Mouse (Mus musculus): ENCODE results near the gene Ankrd13a.
"Not testable (repeated sequence)": the region's sequence is repeated elsewhere in the genome, so short reads cannot be mapped to it uniquely, and the experiment has no call there.

The Ankrd13a gene

DNA sequence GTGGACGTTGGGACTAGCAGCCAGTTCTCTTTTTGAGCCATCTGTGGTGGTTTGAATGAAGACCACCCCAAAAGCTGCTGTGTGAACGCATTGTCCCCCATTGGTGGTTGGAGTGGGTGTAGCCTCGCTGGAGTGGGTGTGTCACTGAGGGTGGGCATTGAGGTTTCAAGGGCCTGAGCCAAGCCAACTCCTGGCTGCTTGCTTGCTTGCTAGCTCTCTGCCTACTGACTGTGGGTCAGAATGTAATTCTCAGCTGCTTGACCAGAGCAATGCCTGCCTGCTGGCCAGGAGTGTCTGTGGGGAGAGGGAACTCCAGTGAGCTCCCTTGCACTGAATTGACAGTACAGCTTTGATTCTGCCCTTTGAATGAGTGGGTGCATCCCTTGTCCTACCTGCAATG lies 55.3 kb downstream of the Ankrd13a start:
- no peak for DNase-seq (ENCODE audit: low read depth, low spot score)

DNA sequence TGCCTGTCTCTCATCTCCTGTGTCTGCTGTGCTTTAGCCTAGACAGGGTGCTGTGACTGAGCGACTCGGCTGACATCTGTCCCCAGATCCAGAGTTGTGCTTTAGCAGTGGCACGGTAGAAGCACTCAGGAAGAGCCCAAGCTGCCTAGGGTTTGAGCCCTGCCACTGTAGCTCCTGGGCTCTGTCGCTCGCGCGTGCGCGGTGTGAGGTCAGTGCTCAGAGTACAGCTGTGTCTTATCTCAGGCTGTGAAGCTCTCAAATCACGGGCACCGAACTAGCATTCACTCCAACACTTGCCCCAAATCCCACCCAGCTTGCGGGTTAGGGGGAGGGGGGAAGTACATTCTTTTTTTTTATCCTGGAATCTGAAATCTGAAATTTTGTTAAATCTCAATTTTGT lies 62.4 kb downstream of the Ankrd13a start:
- DNase-seq (ENCODE audit: low read depth, low spot score): no peak

DNA sequence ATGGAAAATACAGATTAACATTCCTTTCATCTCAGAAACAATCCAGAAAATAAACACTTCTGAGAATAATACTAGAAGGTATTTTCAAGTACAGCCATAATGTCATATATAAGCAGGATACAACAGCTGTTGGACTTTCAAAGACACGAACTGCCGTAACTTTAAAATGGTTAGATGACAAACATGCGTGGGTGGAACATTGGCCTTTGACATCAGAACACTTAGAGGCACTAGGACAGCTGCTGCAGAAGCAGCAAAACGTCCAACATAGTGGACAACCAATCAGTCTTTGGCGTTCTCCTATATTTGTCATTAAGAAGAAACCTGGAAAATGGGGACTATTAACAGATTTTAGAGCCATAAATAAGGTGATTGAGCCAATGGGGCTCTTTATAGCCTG lies 66.0 kb downstream of the Ankrd13a start:
- not testable (repeated sequence) for DNase-seq (ENCODE audit: low read depth, low spot score)

DNA sequence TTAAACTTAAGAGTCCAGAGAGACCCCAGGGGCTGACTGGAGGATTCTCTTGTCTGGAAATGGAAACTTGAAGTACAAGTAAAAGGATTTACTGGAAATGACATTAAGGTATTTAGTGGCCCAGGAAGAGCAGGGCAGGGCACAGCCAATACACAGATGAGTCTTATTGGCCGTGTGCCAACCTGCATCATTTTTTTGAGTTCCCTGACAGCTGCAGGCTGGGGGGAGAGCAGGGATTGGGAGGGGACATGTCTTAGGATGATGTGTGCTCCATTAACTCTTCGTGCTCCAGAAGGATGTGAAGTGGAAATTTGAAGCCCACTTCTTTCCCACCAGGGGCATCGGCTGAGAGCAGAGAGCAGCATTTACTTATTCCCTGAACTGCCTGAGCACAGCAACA lies 67.7 kb downstream of the Ankrd13a start:
- not testable (repeated sequence) for DNase-seq (ENCODE audit: low read depth, low spot score)

DNA sequence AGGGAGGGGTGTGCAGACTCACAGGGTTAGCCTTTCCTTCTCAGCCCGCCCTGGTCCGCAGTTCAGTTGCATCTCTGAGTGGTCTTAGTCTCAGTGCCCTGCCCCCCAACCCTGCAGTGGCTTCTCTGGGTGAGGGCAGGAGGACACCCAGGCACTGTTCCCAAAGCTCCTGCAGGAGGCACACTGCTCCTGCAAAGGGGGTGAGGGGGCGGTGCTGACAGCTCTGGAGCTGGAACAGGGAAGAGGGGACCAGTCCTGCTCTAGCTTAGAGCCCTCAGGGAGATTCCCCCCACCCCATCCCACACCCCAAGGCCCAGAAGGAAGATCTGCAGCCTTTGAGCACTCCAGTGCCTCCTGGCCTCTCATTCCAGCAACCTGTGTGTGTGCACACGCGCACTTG lies 68.2 kb downstream of the Ankrd13a start:
- DNase-seq (ENCODE audit: low read depth, low spot score): no peak

DNA sequence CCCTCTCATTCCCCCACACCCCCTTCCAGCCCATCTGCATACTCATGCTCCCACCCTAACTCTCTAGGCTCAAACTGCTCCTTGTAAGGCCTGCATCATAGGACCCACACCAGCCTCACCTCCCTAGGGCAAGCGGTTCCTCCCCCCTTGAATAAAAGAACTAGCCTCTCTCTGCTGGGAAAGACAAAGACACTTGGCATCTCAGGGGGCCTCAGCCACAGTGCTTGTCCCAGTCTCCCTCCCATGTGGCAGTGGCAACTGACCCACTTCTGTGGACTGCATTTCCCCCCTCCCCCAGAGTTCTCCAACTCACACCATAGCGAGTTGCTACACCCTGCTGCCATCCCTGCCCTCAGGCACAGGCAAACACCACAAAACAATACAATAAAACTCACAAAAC lies 69.9 kb downstream of the Ankrd13a start:
- DNase-seq (ENCODE audit: low read depth, low spot score): not testable (repeated sequence)

DNA sequence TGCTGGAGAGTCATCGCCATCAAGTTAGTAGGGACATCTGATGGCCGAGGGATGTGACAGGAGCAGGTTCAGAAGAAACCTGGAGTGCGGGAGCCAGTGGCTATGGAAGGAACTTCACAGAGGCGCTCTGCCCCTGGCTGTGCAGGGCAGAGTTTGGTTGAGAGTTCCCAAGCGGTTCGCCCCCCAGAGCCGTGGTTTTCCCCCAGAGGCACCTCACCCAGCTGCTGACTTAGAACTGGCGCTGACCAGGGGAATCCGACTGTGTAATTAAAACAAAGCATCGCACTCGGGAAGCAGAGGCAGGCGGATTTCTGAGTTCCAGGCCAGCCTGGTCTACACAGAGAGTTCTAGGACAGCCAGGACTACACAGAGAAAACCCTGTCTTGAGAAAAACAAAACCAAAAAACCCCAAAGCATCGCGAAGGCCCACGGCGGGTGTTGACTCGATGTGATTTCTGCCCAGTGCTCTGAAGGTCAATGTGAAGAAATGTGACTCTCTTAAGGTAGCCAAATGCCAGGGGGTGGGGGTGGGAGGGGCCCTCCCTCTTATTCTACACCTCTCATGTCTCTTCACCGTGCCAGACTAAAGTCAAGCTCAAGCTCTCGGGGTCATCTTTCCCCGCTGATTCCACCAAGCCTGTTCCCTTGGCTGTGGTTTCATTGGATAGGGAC lies 77.2 kb downstream of the Ankrd13a start:
- DNase-seq (ENCODE audit: low read depth, low spot score): no peak

DNA sequence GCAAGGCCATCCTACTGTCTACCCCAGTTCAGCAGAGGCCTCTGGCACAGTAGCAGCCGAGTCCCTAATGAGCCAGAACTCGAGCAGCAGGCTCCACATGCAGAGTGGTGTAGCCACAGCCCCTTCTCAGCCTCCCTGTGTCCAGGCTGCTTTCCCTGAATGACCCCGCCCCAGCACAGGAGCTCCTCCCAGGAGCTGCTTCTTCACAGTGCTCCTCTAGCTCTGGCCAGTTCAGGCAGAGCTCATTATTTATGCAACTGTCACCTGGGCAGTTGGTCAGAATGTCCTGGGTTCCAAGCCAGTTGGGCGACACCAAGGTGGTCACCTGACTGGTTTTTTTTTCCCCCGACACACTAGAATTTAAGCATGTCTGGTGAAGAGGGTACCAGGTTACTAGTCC lies 78.9 kb downstream of the Ankrd13a start, which contains the start of gene 4930519G04Rik:
4930519G04Rik (plus strand) TSS at position 301 of the 400 bp plus-strand sequence.
- not testable (repeated sequence) for DNase-seq (ENCODE audit: low read depth, low spot score)

All from skeletal muscle tissue, adult 2 months (tissue).